Mouse (Mus musculus): Measurements from ENCODE around the gene Top1.
A peak's percentile ranks its signal among the peaks of the same experiment; 100 is the strongest.

Top1 gene

DNA sequence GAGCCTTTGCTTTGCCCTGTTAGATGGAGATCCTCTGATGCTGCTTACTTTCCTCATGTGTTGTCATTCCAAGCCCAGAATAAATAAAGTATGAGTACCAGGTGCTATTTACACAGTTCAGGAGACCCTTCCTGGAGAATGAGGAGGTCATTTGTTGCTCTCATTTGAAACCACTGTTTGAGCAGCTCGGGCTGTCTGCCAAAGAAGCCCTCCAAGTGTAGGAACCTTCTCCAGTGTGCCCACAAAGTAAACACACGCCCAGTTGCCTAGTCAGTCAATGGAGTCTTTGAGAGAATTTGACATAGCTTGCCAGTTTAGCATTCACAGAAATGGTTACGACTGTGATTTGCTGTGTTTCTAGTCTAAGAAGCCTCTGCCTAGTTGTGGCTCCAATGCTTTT is 73.1 kb downstream of the Top1 start:
- no peak for DNase-seq (ENCODE audit: low read depth, low spot score)

DNA sequence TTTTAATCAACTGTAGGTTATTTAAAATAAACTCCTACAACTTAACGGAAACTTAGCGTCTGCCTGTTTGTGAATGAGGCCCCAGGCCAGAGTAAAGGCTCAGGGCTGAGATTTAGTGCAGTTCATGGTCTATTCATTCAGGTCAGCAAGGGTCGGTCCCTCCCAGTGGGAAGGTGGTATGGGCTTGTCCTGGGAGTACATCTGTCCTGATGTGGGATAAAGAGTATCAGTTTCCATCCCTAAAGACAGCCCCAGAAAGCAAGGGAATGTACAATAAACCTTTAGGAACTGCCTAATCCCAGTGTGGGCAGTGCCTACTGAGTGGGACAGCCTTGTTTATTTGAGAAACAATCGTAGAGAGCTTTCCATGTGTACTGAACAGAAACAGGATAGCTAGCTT is 77.0 kb downstream of the Top1 start:
- no peak for DNase-seq (ENCODE audit: low read depth, low spot score)

DNA sequence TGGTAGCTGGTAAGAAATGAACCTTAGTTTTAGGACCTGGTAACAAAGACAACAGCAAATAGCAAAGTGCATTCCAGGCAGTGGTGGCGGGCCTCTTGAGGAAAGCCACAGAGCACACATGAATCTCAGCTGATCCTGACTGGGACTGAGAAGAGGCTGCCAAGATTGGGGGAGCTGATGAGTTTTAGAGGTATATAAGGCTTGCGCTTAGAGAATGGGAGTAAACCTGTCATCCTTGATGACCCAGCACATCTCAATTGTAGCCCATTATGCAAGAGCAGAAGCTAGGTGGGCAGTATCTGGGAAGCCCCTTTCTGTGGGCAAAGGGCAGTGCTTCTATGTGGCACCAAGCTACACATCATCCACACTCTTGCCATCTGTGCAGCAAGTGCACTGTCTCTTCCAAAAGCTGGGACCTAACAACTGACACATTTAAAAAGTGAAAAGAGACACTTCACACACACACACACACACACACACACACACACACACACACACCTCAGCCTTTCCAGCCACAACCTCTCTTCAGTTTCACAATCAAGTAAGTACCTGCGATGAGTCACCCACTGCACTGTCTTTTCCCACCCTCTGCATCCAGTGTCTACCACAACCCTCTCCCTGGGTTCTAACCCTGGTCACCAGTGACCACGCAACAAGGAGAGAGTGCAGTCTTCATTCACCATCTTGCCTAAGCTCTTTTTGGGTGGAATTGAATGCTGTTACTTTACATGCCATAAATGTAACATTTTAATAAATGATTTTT is 78.1 kb downstream of the Top1 start:
- DNase-seq (ENCODE audit: low read depth, low spot score): no peak

DNA sequence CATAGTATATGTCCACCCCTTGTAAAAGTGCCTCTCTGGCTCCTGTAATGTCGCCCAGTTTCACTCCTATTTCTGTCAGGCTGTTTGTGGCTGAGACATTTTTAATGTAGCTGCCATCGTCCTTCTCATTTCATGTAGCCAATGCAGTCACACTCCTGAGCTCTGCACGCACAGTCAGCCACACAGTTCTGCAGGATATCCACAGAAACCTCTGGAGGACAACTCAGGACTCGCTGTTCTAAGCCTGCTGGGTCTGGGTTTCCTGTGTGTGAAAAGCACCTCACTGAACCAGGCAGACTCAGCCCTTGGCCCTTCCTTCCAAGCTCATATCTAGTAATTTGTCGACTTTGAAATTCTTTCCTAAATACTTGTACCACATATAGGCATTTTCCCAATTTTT is 78.8 kb downstream of the Top1 start:
- DNase-seq (ENCODE audit: low read depth, low spot score): no peak

- no peak for DNase-seq (ENCODE audit: low read depth, low spot score)
Observed at GRCm38 (mm10) chr2:160725877-160726864, 80.5 kb downstream of the Top1 start.

GRCm38 (mm10) chr2:160728972-160729371 is 83.3 kb downstream of the Top1 start:
- no peak for DNase-seq (ENCODE audit: low read depth, low spot score)

DNA sequence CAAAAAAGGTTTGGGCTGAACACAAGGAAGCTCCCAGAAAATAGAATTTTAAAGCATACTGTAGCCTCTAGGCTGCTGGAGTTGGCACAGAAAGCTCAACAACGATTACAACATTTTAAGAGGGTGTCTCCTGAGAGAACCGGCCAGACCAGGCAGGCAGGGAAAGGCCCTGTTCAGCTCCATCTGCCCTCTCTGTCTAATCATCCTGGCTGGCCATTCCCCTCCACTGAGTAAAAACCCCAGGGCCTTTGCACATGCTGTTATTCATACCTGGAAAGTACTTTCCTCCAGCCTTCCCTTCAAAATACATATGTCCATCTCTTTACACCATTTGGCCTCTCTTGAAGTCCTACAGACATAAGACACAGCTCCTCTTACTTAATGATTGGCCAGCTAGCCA is 83.7 kb downstream of the Top1 start:
- DNase-seq (ENCODE audit: low read depth, low spot score): no peak

DNA sequence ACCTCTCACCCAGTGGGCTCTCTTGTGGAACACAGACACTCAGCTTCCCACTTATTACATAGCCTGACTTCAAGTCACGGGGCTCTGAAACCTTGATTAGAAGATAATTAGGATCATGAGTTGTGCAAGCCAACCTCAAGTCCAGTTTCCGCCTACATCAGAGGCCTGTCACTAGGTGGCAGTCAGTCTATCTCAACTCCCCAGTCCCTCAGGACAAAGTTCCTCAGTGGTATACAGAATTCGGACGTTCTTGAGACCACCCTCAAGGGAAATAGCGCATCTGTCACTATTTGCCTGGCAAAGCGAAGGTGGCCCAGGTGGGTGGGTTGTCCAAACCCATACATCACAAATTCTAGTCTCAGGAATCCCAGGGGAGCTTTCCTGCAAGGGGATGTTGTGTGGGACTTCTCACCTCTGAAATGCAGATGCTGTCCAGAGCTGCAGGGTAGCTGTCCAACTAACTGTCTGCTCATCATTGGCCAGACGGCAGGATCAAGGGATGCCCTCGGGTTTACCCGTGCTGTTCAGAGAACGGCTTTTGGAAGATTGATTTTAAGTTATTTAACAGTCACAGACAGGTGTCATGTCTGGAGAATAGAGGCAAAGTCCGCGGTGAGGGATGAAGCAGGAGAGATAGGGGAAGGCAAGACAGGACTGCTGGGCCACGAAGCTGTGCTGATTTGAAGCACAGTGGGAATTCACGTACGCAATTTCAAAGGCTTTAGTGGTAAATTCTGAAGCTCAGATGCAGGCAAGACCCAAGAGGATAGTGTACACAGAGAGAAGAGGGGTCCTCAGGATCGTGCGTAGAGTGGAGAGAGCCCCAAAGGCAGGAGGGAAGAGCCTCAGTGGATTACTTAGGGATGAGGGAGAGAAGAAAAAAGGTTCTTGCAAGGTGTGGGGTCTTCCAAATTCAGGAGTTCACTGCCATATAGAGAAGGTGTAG is 84.4 kb downstream of the Top1 start:
- no peak for DNase-seq (ENCODE audit: low read depth, low spot score)

DNA sequence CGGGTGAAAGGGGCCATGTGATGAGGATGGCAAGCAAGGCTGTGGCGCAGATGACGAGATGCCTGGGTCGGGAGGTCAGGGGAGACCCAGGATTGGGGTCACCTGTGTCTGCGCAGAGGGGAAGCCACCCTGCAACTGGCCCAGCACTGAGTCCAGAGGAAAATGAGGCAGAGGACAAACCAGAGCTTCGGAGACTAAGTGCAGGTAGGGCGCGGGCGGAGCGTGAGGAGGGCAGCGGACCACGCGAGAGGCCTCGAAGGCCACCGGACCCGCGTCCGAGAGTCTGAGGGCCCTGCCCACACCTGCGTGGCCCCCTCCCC is 85.1 kb downstream of the Top1 start:
- DNase-seq (ENCODE audit: low read depth, low spot score): no peak

DNA sequence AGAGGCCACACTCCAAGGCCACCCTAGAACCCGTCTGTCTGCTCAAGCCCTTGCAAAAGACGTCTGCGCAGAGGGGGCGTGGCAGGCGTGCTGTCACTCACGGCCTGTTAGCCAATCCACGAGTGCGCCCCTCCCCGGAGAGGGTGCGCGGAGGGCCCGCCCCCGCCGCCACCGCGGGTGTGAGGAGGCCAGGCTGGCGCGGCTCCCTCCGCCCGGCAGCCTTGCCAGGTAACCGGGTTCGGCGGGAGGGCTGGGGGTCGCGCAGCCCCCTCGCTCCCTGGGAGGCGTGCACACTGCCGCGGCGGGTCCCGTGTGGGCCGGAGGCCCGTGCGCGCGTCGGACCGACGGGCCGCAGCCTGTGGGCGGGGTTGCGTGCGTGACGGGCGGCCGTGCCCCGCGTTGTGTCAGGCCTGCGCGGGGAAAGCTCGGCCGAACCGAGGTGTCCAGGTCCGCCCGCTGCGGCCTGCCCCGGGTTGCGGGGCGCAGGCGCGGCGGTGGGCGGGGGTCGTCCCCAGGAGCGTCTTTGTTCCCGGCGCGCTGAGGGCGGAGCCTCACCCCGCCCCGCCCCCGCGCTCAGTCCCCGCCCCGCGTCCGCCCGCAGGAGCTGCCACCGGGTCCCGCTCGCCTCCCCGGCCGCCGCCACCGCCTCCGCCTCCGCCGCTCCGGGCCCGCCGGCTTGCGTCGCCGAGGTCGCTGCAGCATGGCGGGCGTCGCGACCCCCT is 85.6 kb downstream of the Top1 start, which contains the start of gene Plcg1:
TSS of gene Plcg1 (plus strand) at position 184 of the 722 bp plus-strand sequence.
- peak; percentile 94 for DNase-seq (ENCODE audit: low read depth, low spot score)

DNA sequence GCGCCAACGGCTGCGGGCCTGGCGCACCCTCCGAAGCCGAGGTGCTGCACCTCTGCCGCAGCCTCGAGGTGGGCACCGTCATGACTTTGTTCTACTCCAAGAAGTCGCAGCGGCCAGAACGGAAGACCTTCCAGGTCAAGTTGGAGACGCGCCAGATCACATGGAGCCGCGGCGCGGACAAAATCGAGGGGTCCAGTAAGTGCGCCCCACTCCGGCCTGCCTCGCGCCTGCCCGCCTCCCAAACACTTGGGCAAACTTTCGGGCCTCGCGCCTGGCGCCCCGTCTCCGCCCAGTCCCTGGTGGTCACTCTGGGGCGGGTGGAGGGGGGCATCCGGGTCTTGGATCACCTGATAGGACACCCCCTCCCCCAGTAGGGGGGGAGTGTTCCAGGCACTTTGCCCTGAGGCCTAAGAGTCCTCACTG is 86.2 kb downstream of the Top1 start:
- DNase-seq (ENCODE audit: low read depth, low spot score): peak; percentile 68

GRCm38 (mm10) chr2:160732420-160732995 is 86.8 kb downstream of the Top1 start:
- no peak for DNase-seq (ENCODE audit: low read depth, low spot score)

- no peak for DNase-seq (ENCODE audit: low read depth, low spot score)
Observed at GRCm38 (mm10) chr2:160733131-160733531, 87.4 kb downstream of the Top1 start.

DNA sequence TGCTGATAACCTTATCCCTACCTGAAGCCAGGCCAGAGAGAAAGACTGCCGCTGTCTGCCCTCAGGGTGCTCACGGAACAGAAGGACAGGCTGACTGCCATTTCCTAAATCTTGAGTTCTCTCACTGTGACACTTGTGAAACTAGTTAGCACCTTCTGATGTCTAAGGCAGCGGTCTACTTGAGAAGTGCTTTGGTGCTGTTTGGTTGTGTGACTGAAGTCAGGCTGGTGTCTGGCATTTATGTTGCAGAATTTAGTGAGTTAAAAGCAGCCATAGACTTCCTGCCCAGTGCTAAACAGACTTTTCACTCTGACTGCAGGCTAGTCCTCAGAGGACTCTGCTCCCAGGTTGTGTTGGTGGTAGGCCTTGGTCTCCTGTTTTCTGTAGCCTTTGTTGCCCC is 88.6 kb downstream of the Top1 start:
- no peak for DNase-seq (ENCODE audit: low read depth, low spot score)

- DNase-seq (ENCODE audit: low read depth, low spot score): no peak
Observed at GRCm38 (mm10) chr2:160735706-160736310, 90.1 kb downstream of the Top1 start.

- DNase-seq (ENCODE audit: low read depth, low spot score): no peak
Observed at GRCm38 (mm10) chr2:160736466-160736865, 90.8 kb downstream of the Top1 start.

GRCm38 (mm10) chr2:160738354-160738753 is 92.7 kb downstream of the Top1 start:
- no peak for DNase-seq (ENCODE audit: low read depth, low spot score)

DNA sequence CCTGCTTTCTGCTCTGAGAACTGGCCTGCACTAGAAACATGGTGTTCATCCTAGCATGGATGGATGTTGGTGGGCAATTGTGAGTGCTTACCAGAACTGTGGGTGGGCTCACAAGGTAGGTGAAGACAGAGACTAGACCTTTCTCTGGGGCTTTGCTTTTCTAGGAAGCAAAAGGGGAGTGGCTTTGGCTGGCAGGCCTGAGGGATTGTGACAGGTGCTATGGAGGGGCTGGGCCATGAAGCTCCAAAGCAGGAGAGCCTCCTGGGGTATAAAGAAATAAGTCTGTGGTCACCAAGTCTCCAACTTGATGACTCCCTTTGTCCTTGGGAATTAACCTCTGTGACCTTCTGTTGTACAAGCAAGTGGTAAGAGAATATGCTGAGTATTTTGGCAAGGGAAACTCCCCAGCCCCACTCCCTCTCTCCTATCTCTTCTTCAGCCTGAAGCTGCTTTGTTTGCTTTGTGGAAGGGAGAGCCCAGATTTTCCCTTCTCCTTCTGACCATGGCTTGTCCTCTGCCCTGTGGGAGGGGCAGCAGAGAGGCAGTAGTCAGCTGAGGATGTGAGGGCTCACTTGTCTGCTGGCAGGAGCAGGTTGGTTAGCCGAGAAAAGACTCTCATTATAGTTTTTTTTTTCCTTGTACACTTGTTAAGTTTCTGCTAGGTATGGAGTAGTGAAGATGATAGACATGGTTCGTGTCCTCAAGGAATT is 94.1 kb downstream of the Top1 start:
- no peak for DNase-seq (ENCODE audit: low read depth, low spot score)

GRCm38 (mm10) chr2:160740521-160741156 is 95.0 kb downstream of the Top1 start:
- no peak for DNase-seq (ENCODE audit: low read depth, low spot score)
